Mouse (Mus musculus): ENCODE results near the gene Pa2g4. TPM values are rescaled to one million over a fixed set of nuclear protein-coding genes. Genes with fewer than 3 reads are reported as not detected.

The Pa2g4 gene
- polyA plus RNA-seq, 1 experiment: 396 TPM

GRCm38 (mm10) chr10:128545570-128545898 lies 20.3 kb downstream of the Pa2g4 start:
- H3K27me3 ChIP-seq (ENCODE audit: control insufficient read depth, insufficient read depth, low read length, poor library complexity, severe bottlenecking): no peaks in the 10 kb centered on the region
- no peaks in the 10 kb centered on the region for H3K4me1 ChIP-seq (ENCODE audit: control insufficient read depth, insufficient read depth, low read length)
- peak overlapping the region; percentile 100 for H3K9ac ChIP-seq (ENCODE audit: low read depth, poor library complexity, severe bottlenecking)
- H3K36me3 ChIP-seq (ENCODE audit: control insufficient read depth, insufficient read depth, low read length, poor library complexity, severe bottlenecking): peaks cover 40% of the 10 kb centered on the region
- H3K27ac ChIP-seq (ENCODE audit: insufficient read depth, low read length): no peak overlapping the region
- H3K9me3 ChIP-seq (replicated peaks; ENCODE audit: control insufficient read depth, insufficient read depth, low read length, poor library complexity, severe bottlenecking): no peaks in the 10 kb centered on the region
- TF ChIP-seq CTCF (IDR thresholded peaks at IDR 0.05; ENCODE audit: low read depth, low read length) (no peak), EP300 (IDR thresholded peaks at IDR 0.05; ENCODE audit: insufficient read depth, low read depth, low read length) (no peak), POLR2A (IDR thresholded peaks at IDR 0.05; ENCODE audit: insufficient read depth, low read length) (no peak)
- no peak overlapping the region for H3K4me3 ChIP-seq (ENCODE audit: low read depth, low read length)

- Histone ChIP-seq H3K27me3 (ENCODE audit: control insufficient read depth, insufficient read depth, low read length, poor library complexity, severe bottlenecking) (no peaks in the 10 kb centered on the region), H3K4me1 (ENCODE audit: control insufficient read depth, insufficient read depth, low read length) (no peaks in the 10 kb centered on the region), H3K27ac (ENCODE audit: insufficient read depth, low read length) (no peak overlapping the region), H3K9me3 (replicated peaks; ENCODE audit: control insufficient read depth, insufficient read depth, low read length, poor library complexity, severe bottlenecking) (no peaks in the 10 kb centered on the region), H3K4me3 (ENCODE audit: low read depth, low read length) (no peak overlapping the region), H3K36me3 (ENCODE audit: control insufficient read depth, insufficient read depth, low read length, poor library complexity, severe bottlenecking) (peaks cover 40% of the 10 kb centered on the region), H3K9ac (ENCODE audit: low read depth, poor library complexity, severe bottlenecking) (peak overlapping the region; percentile 100; the same call in 1 of the 2 replicates)
- TF ChIP-seq CTCF (IDR thresholded peaks at IDR 0.05; ENCODE audit: low read depth, low read length) (no peak), POLR2A (IDR thresholded peaks at IDR 0.05; ENCODE audit: insufficient read depth, low read length) (no peak), EP300 (IDR thresholded peaks at IDR 0.05; ENCODE audit: insufficient read depth, low read depth, low read length) (no peak)
Observed at GRCm38 (mm10) chr10:128544674-128545569, 20.9 kb downstream of the Pa2g4 start.

GRCm38 (mm10) chr10:128544151-128544657 lies 21.6 kb downstream of the Pa2g4 start:
- no peak for TF ChIP-seq CTCF (IDR thresholded peaks at IDR 0.05; ENCODE audit: low read depth, low read length)
- no peak for TF ChIP-seq POLR2A (IDR thresholded peaks at IDR 0.05; ENCODE audit: insufficient read depth, low read length)
- TF ChIP-seq EP300 (IDR thresholded peaks at IDR 0.05; ENCODE audit: insufficient read depth, low read depth, low read length): no peak
- Histone ChIP-seq H3K4me3 (ENCODE audit: low read depth, low read length) (no peak overlapping the region), H3K9ac (ENCODE audit: low read depth, poor library complexity, severe bottlenecking) (no peak overlapping the region)

GRCm38 (mm10) chr10:128543100-128543499 lies 22.7 kb downstream of the Pa2g4 start:
- H3K9me3 ChIP-seq (replicated peaks; ENCODE audit: control insufficient read depth, insufficient read depth, low read length, poor library complexity, severe bottlenecking): no peaks in the 10 kb centered on the region
- no peak overlapping the region for H3K4me3 ChIP-seq (ENCODE audit: low read depth, low read length)
- TF ChIP-seq POLR2A (IDR thresholded peaks at IDR 0.05; ENCODE audit: insufficient read depth, low read length): no peak
- no peak for TF ChIP-seq CTCF (IDR thresholded peaks at IDR 0.05; ENCODE audit: low read depth, low read length)
- TF ChIP-seq EP300 (IDR thresholded peaks at IDR 0.05; ENCODE audit: insufficient read depth, low read depth, low read length): no peak
- no peaks in the 10 kb centered on the region for H3K4me1 ChIP-seq (ENCODE audit: control insufficient read depth, insufficient read depth, low read length)
- H3K27me3 ChIP-seq (ENCODE audit: control insufficient read depth, insufficient read depth, low read length, poor library complexity, severe bottlenecking): no peaks in the 10 kb centered on the region
- peaks cover 35% of the 10 kb centered on the region for H3K36me3 ChIP-seq (ENCODE audit: control insufficient read depth, insufficient read depth, low read length, poor library complexity, severe bottlenecking)
- H3K9ac ChIP-seq (ENCODE audit: low read depth, poor library complexity, severe bottlenecking): no peak overlapping the region
- H3K27ac ChIP-seq (ENCODE audit: insufficient read depth, low read length): no peak overlapping the region

More at GRCm38 (mm10) chr10:128544151-128544657, 21.6 kb downstream of the Pa2g4 start:
- Histone ChIP-seq H3K27me3 (ENCODE audit: control insufficient read depth, insufficient read depth, low read length, poor library complexity, severe bottlenecking) (no peaks in the 10 kb centered on the region), H3K9me3 (replicated peaks; ENCODE audit: control insufficient read depth, insufficient read depth, low read length, poor library complexity, severe bottlenecking) (no peaks in the 10 kb centered on the region), H3K4me1 (ENCODE audit: control insufficient read depth, insufficient read depth, low read length) (no peaks in the 10 kb centered on the region), H3K27ac (ENCODE audit: insufficient read depth, low read length) (no peak overlapping the region), H3K36me3 (ENCODE audit: control insufficient read depth, insufficient read depth, low read length, poor library complexity, severe bottlenecking) (peaks cover 40% of the 10 kb centered on the region)

GRCm38 (mm10) chr10:128538340-128538870 lies 27.4 kb downstream of the Pa2g4 start:
- Histone ChIP-seq H3K27me3 (ENCODE audit: control insufficient read depth, insufficient read depth, low read length, poor library complexity, severe bottlenecking) (no peaks in the 10 kb centered on the region), H3K36me3 (ENCODE audit: control insufficient read depth, insufficient read depth, low read length, poor library complexity, severe bottlenecking) (peaks cover 9% of the 10 kb centered on the region), H3K4me1 (ENCODE audit: control insufficient read depth, insufficient read depth, low read length) (no peaks in the 10 kb centered on the region), H3K27ac (ENCODE audit: insufficient read depth, low read length) (no peak overlapping the region), H3K9ac (ENCODE audit: low read depth, poor library complexity, severe bottlenecking) (no peak overlapping the region), H3K9me3 (replicated peaks; ENCODE audit: control insufficient read depth, insufficient read depth, low read length, poor library complexity, severe bottlenecking) (no peaks in the 10 kb centered on the region), H3K4me3 (ENCODE audit: low read depth, low read length) (no peak overlapping the region)
- 0 out of 2 replicates have a peak, but pooled peaks have one; percentile 26 for TF ChIP-seq EP300 (IDR thresholded peaks at IDR 0.05; ENCODE audit: insufficient read depth, low read depth, low read length)
- TF ChIP-seq CTCF (IDR thresholded peaks at IDR 0.05; ENCODE audit: low read depth, low read length): no peak
